Mouse (Mus musculus): ENCODE results near the gene Efcc1. TPM values are rescaled to one million over a fixed set of nuclear protein-coding genes. Genes with fewer than 3 reads are reported as not detected.

The Efcc1 gene
- total and polyA plus RNA-seq, 3 experiments = 0.14 TPM; not detected in 2

GRCm38 (mm10) chr6:87748531-87748930 lies 17.9 kb downstream of the Efcc1 start (continued):
- no peak for TF ChIP-seq RCOR1 (conservative IDR thresholded peaks at IDR 0.05; ENCODE audit: low read depth, low read length)

- in situ Hi-C loops (cut with MboI; ENCODE audit: low pct_ligation_motif_present, low pct_unique_long_range_greater_than_20kb, low sequenced_read_pairs) (no loop called here), dilution Hi-C loops (cut with MboI; ENCODE audit: extremely low pct_ligation_motif_present, extremely low pct_unique_long_range_greater_than_20kb, low sequenced_read_pairs) (no loop called here)
- peaks cover 0 to 2% of the 10 kb centered on the region in 2 experiments for H3K36me3 ChIP-seq (replicated peaks in 1 of 2; ENCODE audit: control insufficient read depth in 1 of 2, insufficient read depth in 1 of 2, low read length in 1 of 2)
- DNase-seq (ENCODE audit: extremely low read depth) = no peak
- H3K4me2 ChIP-seq (ENCODE audit: insufficient read depth, low read depth, poor library complexity, severe bottlenecking) = no peak overlapping the region
- H3K27me3 ChIP-seq (replicated peaks) = peaks cover 2% of the 10 kb centered on the region
- no peaks in the 10 kb centered on the region for H3K79me2 ChIP-seq (replicated peaks; ENCODE audit: control insufficient read depth, extremely low read depth, insufficient read depth, poor library complexity, severe bottlenecking)
- no peak overlapping the region for H3K9ac ChIP-seq (ENCODE audit: insufficient read depth, low read depth)
- TF ChIP-seq RAD21 (IDR thresholded peaks at IDR 0.05; ENCODE audit: low read depth, low read length) = no peak
- no peak for TF ChIP-seq MAZ (IDR thresholded peaks at IDR 0.05; ENCODE audit: low read depth, low read length)
- no peak for TF ChIP-seq HCFC1 (IDR thresholded peaks at IDR 0.05; ENCODE audit: low read depth, low read length)
- TF ChIP-seq POLR2AphosphoS2 (IDR thresholded peaks at IDR 0.05; ENCODE audit: low read depth, low read length) = no peak
- no peak for TF ChIP-seq ZNF384 (IDR thresholded peaks at IDR 0.05; ENCODE audit: low read depth, low read length)
- no peak for TF ChIP-seq PAX5 (IDR thresholded peaks at IDR 0.05; ENCODE audit: low read length)
- no peak for TF ChIP-seq NRF1 (IDR thresholded peaks at IDR 0.05; ENCODE audit: low read depth, low read length)
- no peak for TF ChIP-seq CHD2 (IDR thresholded peaks at IDR 0.05; ENCODE audit: low read length)
- TF ChIP-seq NELFE (IDR thresholded peaks at IDR 0.05; ENCODE audit: low read depth, low read length) = no peak
- TF ChIP-seq KAT2A (IDR thresholded peaks at IDR 0.05; ENCODE audit: insufficient replicate concordance, low read length) = no peak
- TF ChIP-seq ZMIZ1 (IDR thresholded peaks at IDR 0.05; ENCODE audit: low read depth, low read length) = no peak
- no peak for TF ChIP-seq BHLHE40 (IDR thresholded peaks at IDR 0.05; ENCODE audit: low read depth, low read length)
- TF ChIP-seq MYC (IDR thresholded peaks at IDR 0.05; ENCODE audit: low read depth, low read length) = no peak
- no peak for TF ChIP-seq MEF2A (IDR thresholded peaks at IDR 0.05; ENCODE audit: borderline replicate concordance, low read depth, low read length)
- TF ChIP-seq TBP (conservative IDR thresholded peaks at IDR 0.05; ENCODE audit: low read depth, low read length) = no peak
- TF ChIP-seq SMC3 (IDR thresholded peaks at IDR 0.05; ENCODE audit: low read depth, low read length) = no peak
- TF ChIP-seq IRF4 (IDR thresholded peaks at IDR 0.05; ENCODE audit: low read depth, low read length) = no peak
- no peak overlapping the region for H3K27ac ChIP-seq (ENCODE audit: insufficient read depth, low read depth)
- no peak overlapping the region for H3K4me3 ChIP-seq (replicated peaks in 1 of 3; ENCODE audit: low read depth in 2 of 3, low read length in 2 of 3, poor library complexity in 1 of 3)
- H3K4me1 ChIP-seq (ENCODE audit: control insufficient read depth in 1 of 2, insufficient read depth in 2 of 2) = peaks cover 16 to 64% of the 10 kb centered on the region in 2 experiments
- H3K9me3 ChIP-seq (replicated peaks; ENCODE audit: low read length) = no peaks in the 10 kb centered on the region
These were observed 19.7 kb downstream of the Efcc1 start for GRCm38 (mm10) chr6:87750184-87750910.

- in situ Hi-C loops (cut with MboI; ENCODE audit: low pct_ligation_motif_present, low pct_unique_long_range_greater_than_20kb, low sequenced_read_pairs) (no loop called here), dilution Hi-C loops (cut with MboI; ENCODE audit: extremely low pct_ligation_motif_present, extremely low pct_unique_long_range_greater_than_20kb, low sequenced_read_pairs) (no loop called here)
- Histone ChIP-seq H3K36me3 (replicated peaks in 1 of 2; ENCODE audit: control insufficient read depth in 1 of 2, insufficient read depth in 1 of 2, low read length in 1 of 2) (no peaks in the 10 kb centered on the region), H3K4me3 (replicated peaks in 1 of 3; ENCODE audit: low read depth in 2 of 3, low read length in 2 of 3, poor library complexity in 1 of 3) (no peak overlapping the region), H3K9me3 (replicated peaks; ENCODE audit: low read length) (no peaks in the 10 kb centered on the region), H3K79me2 (replicated peaks; ENCODE audit: control insufficient read depth, extremely low read depth, insufficient read depth, poor library complexity, severe bottlenecking) (no peaks in the 10 kb centered on the region), H3K4me2 (ENCODE audit: insufficient read depth, low read depth, poor library complexity, severe bottlenecking) (no peak overlapping the region), H3K27me3 (replicated peaks) (peaks cover 2% of the 10 kb centered on the region), H3K27ac (ENCODE audit: insufficient read depth, low read depth) (no peak overlapping the region), H3K4me1 (ENCODE audit: control insufficient read depth in 1 of 2, insufficient read depth in 2 of 2) (peaks cover 19 to 68% of the 10 kb centered on the region in 2 experiments), H3K9ac (ENCODE audit: insufficient read depth, low read depth) (no peak overlapping the region)
- no peak for DNase-seq (ENCODE audit: extremely low read depth)
- TF ChIP-seq ETS1 (conservative IDR thresholded peaks at IDR 0.05; ENCODE audit: low read depth, low read length) (no peak), HCFC1 (IDR thresholded peaks at IDR 0.05; ENCODE audit: low read depth, low read length) (no peak), TBP (conservative IDR thresholded peaks at IDR 0.05; ENCODE audit: low read depth, low read length) (no peak), UBTF (IDR thresholded peaks at IDR 0.05; ENCODE audit: low read depth, low read length) (no peak), EP300 (IDR thresholded peaks at IDR 0.05; ENCODE audit: low read length) (no peak), CTCF (conservative IDR thresholded peaks at IDR 0.05 in 1 of 2, IDR thresholded peaks at IDR 0.05 in 1 of 2; ENCODE audit: low read depth in 2 of 2, low read length in 2 of 2) (no peak)
These were observed 20.9 kb downstream of the Efcc1 start for GRCm38 (mm10) chr6:87751574-87751973.

Measured in CH12.LX (cell line).